Mouse (Mus musculus) G1E (cell line): ENCODE results near the gene Tpte.

Experiments
- CTCF ChIP-seq: IDR thresholded peaks from 2 replicates; pipeline ENCODE4 v1.5.1; 2012; ENCODE audit warnings: low read depth, low read length, inconsistent platforms, mixed read lengths
- GATA2 ChIP-seq: IDR thresholded peaks from 2 replicates; pipeline ENCODE4 v1.6.1; 2012; ENCODE audit warnings: low read depth, low read length, inconsistent platforms, borderline replicate concordance
- POLR2AphosphoS5 ChIP-seq: IDR thresholded peaks from 2 replicates; pipeline ENCODE4 v1.6.1; 2012; ENCODE audit warnings: low read depth, low read length, inconsistent platforms; ENCODE audit not compliant: insufficient replicate concordance
- TAL1 ChIP-seq: conservative IDR thresholded peaks from 2 replicates; pipeline ENCODE4 v1.6.1; 2012; ENCODE audit warnings: low read depth, low read length, inconsistent platforms, mixed read lengths

- TF ChIP-seq CTCF (no peak), TAL1 (no peak), POLR2AphosphoS5 (no peak), GATA2 (no peak)
Observed at GRCm38 (mm10) chr8:22389874-22390273, 106.6 kb downstream of the Tpte start.
